Mouse (Mus musculus) heart, postnatal 0 days (tissue): ENCODE results near the gene Dcdc2b.

Experiments
- CTCF ChIP-seq: IDR thresholded peaks from 2 replicates; pipeline ENCODE4 v1.5.1; 2016; ENCODE audit warnings: antibody characterized with exemption, control low read depth, low read depth
- EP300 ChIP-seq: IDR thresholded peaks from 2 replicates; pipeline ENCODE4 v1.6.1; 2016; ENCODE audit warnings: antibody characterized with exemption, low read depth

GRCm38 (mm10) chr4:129573430-129573829, 40.6 kb downstream of the Dcdc2b start, which contains the start of gene Lck:
- TF ChIP-seq CTCF, result no peak
- TF ChIP-seq EP300, result no peak
